Mouse (Mus musculus) ES-Bruce4 (cell line): ENCODE data around the gene Shbg.

Experiments used
- CTCF ChIP-seq: IDR thresholded peaks from one replicate; pipeline ENCODE4 v1.8.1; 2011; ENCODE audit warnings: low read depth, low read length
- POLR2A ChIP-seq: IDR thresholded peaks from one replicate; pipeline ENCODE4 v1.8.1; 2011; ENCODE audit warnings: low read length; ENCODE audit not compliant: insufficient read depth

- TF ChIP-seq POLR2A, result no peak
- TF ChIP-seq CTCF, result no peak
Observed at GRCm38 (mm10) chr11:69581814-69582213, 35.9 kb downstream of the Shbg start.
